Mouse (Mus musculus) heart, embryonic 16.5 days (tissue): Measurements from ENCODE around the gene Ldhb. TPM values are rescaled to one million over a fixed set of nuclear protein-coding genes. Genes with fewer than 3 reads are reported as not detected.

Experiments used
- ATAC-seq: fragments of 200-750 bp; cut with Nextera tagmentation; replicated peaks from 2 replicates; pipeline ENCODE4 v1.8.0; 2017; ENCODE audit warnings: moderate number of reproducible peaks; ENCODE audit not compliant: insufficient read depth, low FRiP score; ENCODE audit errors: extremely low read depth
- H3K27ac ChIP-seq: fragments of 300-500 bp; sonication (generic); 2 replicates; pipeline ENCODE4 v1.5.1; 2014; ENCODE audit warnings: mild to moderate bottlenecking, low read length, control low read depth, moderate library complexity
- H3K27me3 ChIP-seq: fragments of 300-500 bp; sonication (generic); 2 replicates; pipeline ENCODE4 v1.6.1; 2014; ENCODE audit warnings: low read length, mixed read lengths; ENCODE audit not compliant: control insufficient read depth, insufficient read depth
- H3K36me3 ChIP-seq: fragments of 300-500 bp; sonication (generic); 2 replicates; pipeline ENCODE4 v1.6.1; 2014; ENCODE audit not compliant: control insufficient read depth, insufficient read depth
- H3K4me1 ChIP-seq: fragments of 300-500 bp; sonication (generic); 2 replicates; pipeline ENCODE4 v1.6.1; 2014; ENCODE audit warnings: low read length, mixed read lengths; ENCODE audit not compliant: control insufficient read depth, insufficient read depth
- H3K4me2 ChIP-seq: fragments of 300-500 bp; sonication (generic); 2 replicates; pipeline ENCODE4 v1.6.1; 2014; ENCODE audit warnings: low read depth, mild to moderate bottlenecking, control low read depth, low read length
- H3K4me3 ChIP-seq: fragments of 300-500 bp; sonication (generic); 2 replicates; pipeline ENCODE4 v1.5.1; 2014; ENCODE audit warnings: mild to moderate bottlenecking, control low read depth, low read length
- H3K9ac ChIP-seq: fragments of 300-500 bp; sonication (generic); 2 replicates; pipeline ENCODE4 v1.6.1; 2014; ENCODE audit warnings: low read length, control low read depth
- H3K9me3 ChIP-seq: fragments of 300-500 bp; sonication (generic); replicated peaks from 2 replicates; pipeline ENCODE4 v1.6.1; 2016; ENCODE audit warnings: low read length; ENCODE audit not compliant: control insufficient read depth
- WGBS: fragments of 180-500 bp; shearing (Covaris S2); extraction: QIAGEN DNeasy Blood & Tissue Kit; methylation state at CpG from one replicate; pipeline ENCODE4 v1.1.7; 2014; 5-methylcytosine and 5-hydroxymethylcytosine counted together
- polyA plus RNA-seq: library from polyadenylated mRNA; unstranded; fragments of >200 nt; fragmentation: Nextera tagmentation; extraction: Ambion mirVana; gene quantifications from 2 replicates; pipeline ENCODE4 v1.2.1, GENCODE M21; 2015

Gene Ldhb
- polyA plus RNA-seq, 1 experiment from 2014 or later: 1,779 TPM

DNA sequence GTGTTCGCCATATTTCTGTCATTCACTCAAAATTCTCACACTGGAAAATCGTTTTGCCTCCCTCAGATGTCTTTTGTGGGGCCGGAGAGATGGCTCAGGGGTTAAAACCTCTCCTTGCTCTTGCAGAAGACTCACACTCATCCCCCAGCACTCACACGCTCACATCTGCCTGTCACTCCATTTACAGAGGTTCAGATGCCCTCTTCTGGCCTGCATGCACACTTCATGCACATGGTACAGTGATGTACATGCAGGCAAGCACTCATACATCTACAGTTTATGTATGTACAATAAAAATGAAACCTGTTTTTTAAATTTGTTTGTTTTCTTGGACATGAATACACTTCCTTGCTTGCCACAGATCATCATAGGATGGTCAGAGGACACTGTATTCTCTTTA is 38.2 kb downstream of the Ldhb start:
- no peak overlapping the region for H3K9ac ChIP-seq
- no peaks in the 10 kb centered on the region for H3K27me3 ChIP-seq
- H3K4me2 ChIP-seq: no peak overlapping the region
- H3K27ac ChIP-seq: no peak overlapping the region
- H3K36me3 ChIP-seq: no peaks in the 10 kb centered on the region
- 43% methylated on average over 4 of the region's 4 CpGs for WGBS
- ATAC-seq: no peak
- no peak overlapping the region for H3K4me3 ChIP-seq
- no peaks in the 10 kb centered on the region for H3K4me1 ChIP-seq
- no peaks in the 10 kb centered on the region for H3K9me3 ChIP-seq

DNA sequence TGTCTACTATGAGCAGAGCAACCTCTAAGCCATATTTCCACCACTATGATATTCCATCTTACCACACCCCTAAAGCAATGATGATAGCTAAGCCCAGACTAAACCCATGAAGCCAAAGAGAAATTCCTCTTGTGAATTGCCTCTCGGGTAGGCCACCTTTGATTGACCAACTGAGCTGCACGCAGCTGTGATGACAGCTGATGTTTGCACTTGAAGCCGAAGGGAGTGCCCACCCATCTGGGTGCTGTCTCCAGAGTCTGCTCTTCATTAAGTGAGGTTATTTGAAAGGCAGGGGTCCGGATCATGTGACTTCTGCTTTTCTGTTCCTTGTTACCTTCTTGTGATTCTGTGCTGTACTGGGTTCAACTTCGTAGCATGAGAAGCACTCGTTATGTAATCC is 45.6 kb downstream of the Ldhb start:
- no peak overlapping the region for H3K4me3 ChIP-seq

DNA sequence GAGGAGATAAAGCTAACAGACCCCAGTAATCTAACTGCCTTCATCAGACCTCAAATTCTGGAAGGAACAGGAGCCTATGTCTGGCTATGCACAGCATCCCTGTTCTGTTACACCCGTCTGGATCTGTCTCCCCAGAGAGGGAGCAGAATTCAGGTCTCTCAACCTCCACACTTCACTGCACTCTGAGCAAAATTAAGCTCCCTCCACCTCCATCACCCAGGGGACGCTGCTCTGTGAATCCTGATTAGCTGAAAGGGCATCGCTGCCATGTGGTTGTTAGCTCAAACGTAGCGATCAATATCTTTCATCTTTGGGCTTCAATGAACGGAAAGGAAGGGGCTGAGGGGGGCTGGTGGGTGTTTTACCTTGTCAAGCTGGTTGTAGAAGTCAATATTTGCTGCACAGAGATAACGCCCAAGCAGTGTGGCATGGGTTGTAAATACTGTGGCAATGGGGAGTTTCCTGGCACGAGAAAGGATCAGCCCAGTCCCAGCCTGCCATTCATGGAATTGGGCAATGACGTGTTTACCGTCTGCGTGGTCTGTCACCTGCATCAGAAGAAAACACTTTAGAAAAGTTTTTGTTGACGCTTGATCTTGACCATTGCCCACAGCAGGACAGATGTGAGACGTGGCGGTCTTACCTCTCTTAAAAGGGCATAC is 48.6 kb downstream of the Ldhb start:
- H3K9ac ChIP-seq: no peak overlapping the region
- 71% methylated on average over 14 of the region's 14 CpGs for WGBS
- ATAC-seq: no peak
- no peaks in the 10 kb centered on the region for H3K4me1 ChIP-seq
- no peaks in the 10 kb centered on the region for H3K36me3 ChIP-seq
- H3K4me2 ChIP-seq: no peak overlapping the region
- no peak overlapping the region for H3K4me3 ChIP-seq
- H3K9me3 ChIP-seq: no peaks in the 10 kb centered on the region
- H3K27ac ChIP-seq: no peak overlapping the region
- H3K27me3 ChIP-seq: no peaks in the 10 kb centered on the region

More for the DNA sequence above, 45.6 kb downstream of the Ldhb start:
- H3K4me1 ChIP-seq: no peaks in the 10 kb centered on the region
- no peaks in the 10 kb centered on the region for H3K9me3 ChIP-seq
- ATAC-seq: no peak
- H3K27me3 ChIP-seq: no peaks in the 10 kb centered on the region
- no peaks in the 10 kb centered on the region for H3K36me3 ChIP-seq
- H3K4me2 ChIP-seq: no peak overlapping the region
- H3K9ac ChIP-seq: no peak overlapping the region
- 60% methylated on average over 6 of the region's 6 CpGs for WGBS
- H3K27ac ChIP-seq: no peak overlapping the region

DNA sequence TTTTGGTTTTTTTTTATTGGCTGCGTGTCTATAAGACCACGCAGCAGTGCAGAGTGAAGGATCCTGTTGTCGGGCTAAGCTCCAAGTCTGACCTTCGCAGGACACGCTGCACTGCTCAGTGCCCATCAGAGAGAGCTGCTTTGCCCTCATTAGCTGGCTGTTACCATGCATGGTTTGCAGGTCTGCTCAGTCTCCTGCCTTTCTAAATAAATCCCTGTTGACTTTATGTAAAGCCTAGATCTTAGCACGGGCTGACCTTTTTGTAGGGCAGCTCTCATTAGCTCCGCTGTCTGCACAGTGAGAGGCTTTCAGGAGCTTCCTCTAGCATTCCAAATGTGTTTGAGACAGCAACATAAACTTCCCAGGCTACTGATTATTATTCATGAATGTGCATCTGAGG is 49.7 kb downstream of the Ldhb start:
- H3K4me2 ChIP-seq: no peak overlapping the region
- no peaks in the 10 kb centered on the region for H3K9me3 ChIP-seq
- H3K4me3 ChIP-seq: no peak overlapping the region
- H3K36me3 ChIP-seq: no peaks in the 10 kb centered on the region
- no peak overlapping the region for H3K9ac ChIP-seq
- ATAC-seq: no peak
- no peaks in the 10 kb centered on the region for H3K27me3 ChIP-seq
- H3K4me1 ChIP-seq: no peaks in the 10 kb centered on the region
- 71% methylated on average over 7 of the region's 7 CpGs for WGBS
- no peak overlapping the region for H3K27ac ChIP-seq

DNA sequence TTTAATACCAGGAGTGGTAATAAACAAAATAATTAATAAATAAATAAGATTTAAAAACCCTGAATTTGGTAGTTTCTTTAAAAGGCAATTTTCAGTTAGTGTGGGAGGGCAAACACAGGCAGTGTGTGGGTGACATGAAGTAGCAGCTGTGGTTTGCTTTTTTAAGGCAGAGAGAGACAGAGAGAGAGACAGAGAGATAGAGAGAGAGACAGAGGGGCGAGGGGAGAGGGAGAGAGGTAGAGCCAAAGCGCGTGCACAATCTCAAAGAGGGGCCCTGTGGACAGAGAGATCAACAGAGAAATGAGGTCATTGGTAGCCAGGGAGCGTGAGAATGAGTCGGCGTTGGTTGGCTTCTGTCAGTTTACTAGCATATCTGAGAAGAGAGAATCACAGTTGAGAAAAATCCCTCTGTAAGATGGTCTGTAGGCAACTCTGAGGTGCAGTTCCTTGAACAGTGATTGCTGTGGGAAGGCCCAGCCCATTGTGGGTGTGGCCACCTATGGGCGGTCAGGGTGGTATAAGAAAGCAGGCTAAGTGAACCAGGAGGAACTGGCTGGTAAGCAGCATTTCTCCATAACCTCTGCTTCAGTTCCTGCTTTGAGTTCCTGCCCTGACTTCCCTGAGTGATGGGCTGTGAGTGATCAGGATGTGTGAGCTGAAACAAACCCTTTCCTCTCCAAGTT is 52.3 kb downstream of the Ldhb start:
- ATAC-seq: no peak; the same call in 1 of the 2 replicates
- no peaks in the 10 kb centered on the region for H3K36me3 ChIP-seq
- H3K27me3 ChIP-seq: no peaks in the 10 kb centered on the region
- H3K9ac ChIP-seq: no peak overlapping the region
- H3K4me1 ChIP-seq: no peaks in the 10 kb centered on the region
- no peak overlapping the region for H3K4me3 ChIP-seq
- no peak overlapping the region for H3K27ac ChIP-seq
- H3K4me2 ChIP-seq: no peak overlapping the region
- no peaks in the 10 kb centered on the region for H3K9me3 ChIP-seq
- WGBS: 53% methylated on average over 7 of the region's 7 CpGs

DNA sequence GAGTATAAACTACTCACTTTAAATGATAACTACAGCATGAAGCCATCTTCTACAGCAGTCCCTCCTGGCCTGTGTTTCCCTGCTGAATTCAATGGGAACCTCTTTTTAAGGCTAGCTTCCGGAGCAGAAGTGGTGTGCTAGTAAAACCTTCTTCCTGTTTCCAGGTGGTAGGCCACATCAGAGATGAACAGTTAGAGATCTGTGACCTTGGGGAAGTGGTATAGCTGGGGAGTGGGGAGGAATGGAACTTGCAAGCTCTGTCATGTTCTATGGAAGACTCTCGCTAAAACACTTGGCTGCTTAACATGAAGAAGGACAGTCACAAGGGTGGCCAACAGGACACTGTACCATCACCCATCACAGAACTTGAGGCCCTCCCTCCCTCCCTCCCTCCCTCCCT is 54.4 kb downstream of the Ldhb start:
- H3K4me3 ChIP-seq: no peak overlapping the region
- 76% methylated on average over 2 of the region's 2 CpGs for WGBS
- no peaks in the 10 kb centered on the region for H3K9me3 ChIP-seq
- H3K27me3 ChIP-seq: no peaks in the 10 kb centered on the region
- H3K9ac ChIP-seq: no peak overlapping the region
- no peak overlapping the region for H3K4me2 ChIP-seq
- no peaks in the 10 kb centered on the region for H3K36me3 ChIP-seq
- ATAC-seq: peak; percentile 56; the same call in 1 of the 2 replicates
- H3K27ac ChIP-seq: no peak overlapping the region
- no peaks in the 10 kb centered on the region for H3K4me1 ChIP-seq

DNA sequence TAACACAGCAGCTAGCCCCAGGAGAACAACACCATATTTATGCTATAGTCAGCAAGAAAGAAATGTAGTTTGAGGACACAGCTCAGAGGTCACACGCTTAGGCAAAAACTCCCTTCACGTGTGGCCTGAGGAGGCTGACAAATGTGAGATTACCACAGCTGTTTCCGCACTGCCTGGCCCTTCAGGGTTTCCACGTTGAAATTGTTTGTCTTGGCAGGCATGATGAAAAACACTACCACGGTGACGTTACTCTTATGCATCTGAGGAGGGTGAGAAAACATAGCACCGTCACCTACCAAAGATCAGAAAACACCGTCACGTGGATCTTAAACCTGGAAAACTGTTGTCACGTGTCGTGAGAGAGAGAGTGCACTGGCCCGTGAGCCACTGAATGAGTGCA is 56.4 kb downstream of the Ldhb start:
- Histone ChIP-seq H3K27ac (no peak overlapping the region), H3K36me3 (no peaks in the 10 kb centered on the region), H3K9me3 (no peaks in the 10 kb centered on the region), H3K4me1 (no peaks in the 10 kb centered on the region), H3K9ac (no peak overlapping the region), H3K27me3 (no peaks in the 10 kb centered on the region), H3K4me3 (no peak overlapping the region), H3K4me2 (no peak overlapping the region)
- 50% methylated on average over 12 of the region's 12 CpGs for WGBS
- ATAC-seq: no peak

Other genes with a start within 250 kb of the Ldhb start
- 0.19 and 0.58 TPM in 2 replicates for gene Iapp, start 209.5 kb downstream of the Ldhb start, polyA plus RNA-seq
- 0.08 TPM in 1 of 2 replicates, not detected in the other for gene Slco1a5, start 185.0 kb downstream of the Ldhb start, polyA plus RNA-seq
- 12.6 and 14.2 TPM in 2 replicates for gene Pyroxd1, start 162.3 kb downstream of the Ldhb start, polyA plus RNA-seq
- gene Recql, start 120.9 kb downstream of the Ldhb start, polyA plus RNA-seq: 19.8 and 20.5 TPM in 2 replicates
- gene Golt1b, start 120.7 kb downstream of the Ldhb start, polyA plus RNA-seq: 55.5 and 63.5 TPM in 2 replicates
- gene Spx, start 94.5 kb downstream of the Ldhb start, polyA plus RNA-seq: 0.31 TPM in 1 of 2 replicates, not detected in the other
- gene Gys2, start 34.8 kb downstream of the Ldhb start, polyA plus RNA-seq: 0.11 TPM in 1 of 2 replicates, not detected in the other
- gene Kcnj8, start 63.7 kb upstream of the Ldhb start, polyA plus RNA-seq: 18.7 and 20.9 TPM in 2 replicates
- gene Abcc9, start 194.4 kb upstream of the Ldhb start, polyA plus RNA-seq: 16.3 and 16.7 TPM in 2 replicates
- 75.4 and 78.5 TPM in 2 replicates for gene Cmas, start 248.7 kb upstream of the Ldhb start, polyA plus RNA-seq